Mouse (Mus musculus) midbrain, embryonic 10.5 days (tissue): ENCODE results near the gene Phactr1. TPM values are rescaled to one million over a fixed set of nuclear protein-coding genes. Genes with fewer than 3 reads are reported as not detected.

Experiments
- DNase-seq: peaks from one replicate; pipeline ENCODE4 v3.0.0-alpha.2; 2017; ENCODE audit warnings: low spot score
- H3K27ac ChIP-seq: fragments of 300-500 bp; sonication (generic); replicated peaks from 2 replicates; pipeline ENCODE4 v1.5.1; 2016; ENCODE audit warnings: mild to moderate bottlenecking
- H3K27me3 ChIP-seq: fragments of 300-500 bp; sonication (generic); 2 replicates; pipeline ENCODE4 v1.6.1; 2016; ENCODE audit warnings: low read depth, mild to moderate bottlenecking; ENCODE audit not compliant: poor library complexity, severe bottlenecking
- H3K36me3 ChIP-seq: fragments of 300-500 bp; sonication (generic); 2 replicates; pipeline ENCODE4 v1.6.1; 2016; ENCODE audit warnings: mild to moderate bottlenecking, moderate library complexity
- H3K4me1 ChIP-seq: fragments of 300-500 bp; sonication (generic); 2 replicates; pipeline ENCODE4 v1.6.1; 2016
- H3K4me3 ChIP-seq: fragments of 300-500 bp; sonication (generic); 2 replicates; pipeline ENCODE4 v1.5.1; 2016; ENCODE audit warnings: mild to moderate bottlenecking, moderate library complexity
- H3K9me3 ChIP-seq: fragments of 300-500 bp; sonication (generic); replicated peaks from 2 replicates; pipeline ENCODE4 v1.6.1; 2016; ENCODE audit warnings: mild to moderate bottlenecking
- WGBS: fragments of 180-500 bp; shearing (Covaris S2); methylation state at CpG from one replicate; pipeline ENCODE4 v1.1.7; 2016; 5-methylcytosine and 5-hydroxymethylcytosine counted together
- polyA plus RNA-seq: library from polyadenylated mRNA; unstranded; fragments of >200 nt; fragmentation: Nextera tagmentation; extraction: Ambion mirVana; gene quantifications from 2 replicates; pipeline ENCODE4 v1.2.1, GENCODE M21; 2016

The Phactr1 gene
- polyA plus RNA-seq, 1 experiment from 2014 or later, result 5.5 TPM

DNA sequence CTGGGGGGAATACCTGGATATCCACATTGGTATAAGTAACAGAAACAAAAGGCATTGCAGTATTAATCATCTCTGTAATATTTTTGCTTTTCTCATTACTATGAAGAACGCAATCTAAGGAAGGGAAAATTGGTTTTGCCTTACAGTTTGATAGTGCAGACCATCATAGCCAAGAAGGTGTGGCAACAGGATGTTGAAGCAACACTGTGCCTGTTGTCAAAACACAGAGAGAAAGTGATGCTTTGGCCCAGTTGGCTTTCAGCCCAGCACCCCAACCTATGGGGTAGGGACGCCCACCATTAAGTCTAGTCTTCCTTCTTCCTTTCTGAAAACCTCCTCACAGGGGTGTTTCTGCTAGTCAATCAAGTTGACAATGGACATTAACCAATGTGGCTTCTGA is 294.1 kb downstream of the Phactr1 start:
- no peak for DNase-seq

DNA sequence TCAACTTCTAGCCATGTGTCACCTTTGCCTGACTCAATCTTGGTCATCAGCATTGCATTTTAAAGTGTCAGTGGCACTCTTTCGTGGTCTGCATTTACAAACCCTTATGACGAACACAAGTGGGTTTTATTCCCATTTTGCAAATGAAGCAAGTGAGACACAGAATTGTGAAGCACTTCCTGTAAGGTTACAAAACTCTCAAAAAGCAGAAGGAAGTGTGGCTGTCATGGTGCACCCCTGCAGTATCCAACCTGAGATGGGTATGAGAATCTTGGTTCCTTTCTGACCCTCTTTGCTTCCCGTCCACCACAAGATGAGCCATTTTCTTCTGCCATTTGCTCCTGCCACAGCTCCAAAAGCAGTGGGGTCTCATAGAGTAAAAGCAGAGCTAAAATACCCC is 295.7 kb downstream of the Phactr1 start:
- 89% methylated on average over 3 of the region's 3 CpGs for WGBS
- no peaks in the 10 kb centered on the region for H3K27me3 ChIP-seq
- DNase-seq, result no peak
- no peak overlapping the region for H3K4me3 ChIP-seq
- no peak overlapping the region for H3K27ac ChIP-seq
- H3K4me1 ChIP-seq, result peaks cover 12% of the 10 kb centered on the region
- H3K36me3 ChIP-seq, result no peaks in the 10 kb centered on the region
- H3K9me3 ChIP-seq, result no peaks in the 10 kb centered on the region

More for the DNA sequence above, 294.1 kb downstream of the Phactr1 start:
- H3K27ac ChIP-seq, result no peak overlapping the region
- WGBS, result 87% methylated on average over 2 of the region's 2 CpGs
- no peak overlapping the region for H3K4me3 ChIP-seq
- H3K4me1 ChIP-seq, result peaks cover 12% of the 10 kb centered on the region
- H3K9me3 ChIP-seq, result no peaks in the 10 kb centered on the region
- no peaks in the 10 kb centered on the region for H3K27me3 ChIP-seq
- H3K36me3 ChIP-seq, result no peaks in the 10 kb centered on the region

DNA sequence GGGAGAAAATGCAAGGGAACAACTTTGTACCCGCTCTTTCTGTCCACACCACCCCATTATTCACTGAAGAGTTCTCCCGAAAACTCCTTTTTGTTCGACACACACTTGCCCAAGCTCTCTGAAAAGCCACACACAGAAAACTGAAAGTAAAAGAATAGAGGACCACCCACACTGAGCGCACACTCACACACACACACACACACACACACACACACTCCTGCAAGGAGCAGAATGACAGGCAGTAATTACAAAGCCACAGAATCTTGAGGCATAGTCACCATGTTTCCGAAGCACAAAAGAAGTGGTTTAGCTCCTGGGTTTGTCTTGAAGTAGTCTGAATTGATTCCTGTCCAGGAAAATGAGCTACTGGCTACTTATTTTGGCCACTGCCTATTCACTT is 296.5 kb downstream of the Phactr1 start:
- WGBS, result 80% methylated on average over 5 of the region's 5 CpGs

DNA sequence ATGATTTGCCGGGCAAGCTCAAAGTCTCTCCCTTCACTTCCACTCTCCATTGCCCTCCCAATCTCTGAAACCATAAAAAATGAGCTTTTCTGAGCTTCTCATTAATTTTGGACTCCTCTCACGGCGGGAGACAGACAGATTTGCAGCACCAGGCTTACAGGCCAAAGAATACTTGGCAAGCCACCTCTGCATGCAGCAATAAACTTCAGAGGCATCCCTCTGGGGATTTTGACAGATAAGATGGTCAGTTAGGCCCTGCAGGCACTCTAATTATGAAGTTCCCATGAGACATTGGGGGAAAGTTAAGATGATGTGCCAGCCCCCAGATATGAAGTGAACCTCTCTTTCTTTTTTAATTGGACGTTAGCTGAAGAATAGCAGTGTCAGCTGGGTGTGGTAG is 300.2 kb downstream of the Phactr1 start:
- H3K4me1 ChIP-seq, result peaks cover 12% of the 10 kb centered on the region
- H3K9me3 ChIP-seq, result no peaks in the 10 kb centered on the region
- H3K27ac ChIP-seq, result no peak overlapping the region
- WGBS, result 88% methylated on average over 4 of the region's 4 CpGs
- no peaks in the 10 kb centered on the region for H3K36me3 ChIP-seq
- no peak overlapping the region for H3K4me3 ChIP-seq
- DNase-seq, result no peak
- no peaks in the 10 kb centered on the region for H3K27me3 ChIP-seq

More for the DNA sequence above, 296.5 kb downstream of the Phactr1 start:
- H3K27me3 ChIP-seq, result no peaks in the 10 kb centered on the region
- peaks cover 12% of the 10 kb centered on the region for H3K4me1 ChIP-seq
- H3K36me3 ChIP-seq, result no peaks in the 10 kb centered on the region
- DNase-seq, result peak; percentile 17
- H3K9me3 ChIP-seq, result no peaks in the 10 kb centered on the region
- no peak overlapping the region; the same call in 1 of the 2 replicates for H3K27ac ChIP-seq
- H3K4me3 ChIP-seq, result no peak overlapping the region

DNA sequence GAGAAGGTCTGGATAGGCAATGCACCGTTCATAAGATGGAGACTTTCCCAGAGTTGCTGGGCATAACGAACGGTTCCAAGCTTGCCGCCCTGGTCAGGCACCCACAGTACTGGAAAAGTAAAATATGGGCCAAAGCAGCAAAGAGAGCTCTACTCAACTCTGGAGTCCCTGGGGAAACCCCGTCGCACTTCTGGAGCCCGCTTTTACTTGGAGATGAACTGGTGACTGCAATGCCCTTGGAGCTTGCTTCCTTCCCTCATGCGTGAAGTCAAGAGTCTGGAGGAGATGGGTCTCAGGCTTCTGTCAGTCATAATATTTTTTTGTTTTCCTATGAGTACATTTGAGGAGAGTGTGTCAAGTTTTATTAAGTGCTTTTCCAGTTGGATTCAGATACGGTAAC is 302.2 kb downstream of the Phactr1 start:
- 91% methylated on average over 9 of the region's 9 CpGs for WGBS
- no peak for DNase-seq

DNA sequence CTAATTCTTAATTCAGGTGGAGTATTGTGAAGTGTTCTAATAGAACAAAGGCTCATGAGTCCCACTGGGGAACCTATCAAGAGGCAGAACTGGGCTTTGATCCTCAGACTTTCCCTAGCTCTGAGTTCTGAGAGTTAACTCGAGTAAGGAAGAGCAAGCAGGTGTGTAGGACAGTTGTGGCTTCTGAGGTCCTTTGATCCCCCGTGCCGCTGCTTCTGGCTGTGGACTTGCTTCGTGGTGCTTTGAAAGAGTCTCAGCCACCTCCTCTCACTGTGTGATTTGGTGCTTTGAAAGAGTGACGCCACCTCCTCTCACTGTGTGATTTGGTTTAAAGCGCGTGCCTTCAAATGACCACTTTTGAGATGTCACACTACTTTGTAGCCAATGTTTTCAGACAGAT is 305.4 kb downstream of the Phactr1 start:
- Histone ChIP-seq H3K4me1 (no peaks in the 10 kb centered on the region), H3K9me3 (no peaks in the 10 kb centered on the region), H3K4me3 (no peak overlapping the region), H3K27ac (no peak overlapping the region), H3K36me3 (no peaks in the 10 kb centered on the region), H3K27me3 (no peaks in the 10 kb centered on the region)
- WGBS, result 81% methylated on average over 7 of the region's 7 CpGs
- no peak for DNase-seq

More for the DNA sequence above, 302.2 kb downstream of the Phactr1 start:
- Histone ChIP-seq H3K4me3 (no peak overlapping the region), H3K9me3 (no peaks in the 10 kb centered on the region), H3K36me3 (no peaks in the 10 kb centered on the region), H3K27me3 (no peaks in the 10 kb centered on the region), H3K27ac (no peak overlapping the region), H3K4me1 (no peaks in the 10 kb centered on the region)

DNA sequence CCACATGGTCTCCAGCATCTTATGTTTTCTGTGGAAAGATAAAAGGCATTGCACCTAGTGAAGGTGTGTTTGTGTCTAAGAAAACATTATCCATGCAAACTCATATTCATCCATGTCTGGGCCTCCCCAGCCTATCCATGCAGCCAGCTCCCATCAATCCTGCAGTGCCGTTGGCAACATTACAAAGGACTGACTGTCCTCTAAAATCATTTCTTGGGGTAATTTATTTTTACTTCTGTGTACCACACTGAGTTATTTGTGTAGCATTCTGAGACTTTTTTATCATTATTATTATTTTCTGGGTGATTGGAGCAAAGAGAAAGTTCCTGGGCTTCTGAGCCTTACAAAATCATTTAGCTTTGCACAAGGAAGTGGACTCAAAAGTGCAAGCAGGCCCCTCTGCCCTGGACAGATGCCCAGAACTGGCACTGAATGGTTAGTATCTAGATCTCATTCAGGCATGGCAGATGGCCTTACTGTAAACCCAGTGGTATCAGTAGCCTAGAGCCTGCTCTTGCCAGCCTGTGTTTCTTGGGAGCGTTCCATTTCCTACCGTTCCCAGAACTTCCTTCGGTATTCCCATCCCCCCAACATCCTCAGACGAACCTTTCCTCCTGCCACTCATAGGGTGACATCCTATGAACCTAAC is 307.6 kb downstream of the Phactr1 start:
- Histone ChIP-seq H3K4me3 (no peak overlapping the region), H3K4me1 (no peaks in the 10 kb centered on the region), H3K27ac (no peak overlapping the region), H3K27me3 (no peaks in the 10 kb centered on the region), H3K36me3 (no peaks in the 10 kb centered on the region), H3K9me3 (no peaks in the 10 kb centered on the region)
- no peak for DNase-seq
- WGBS, result 85% methylated on average over 5 of the region's 5 CpGs

DNA sequence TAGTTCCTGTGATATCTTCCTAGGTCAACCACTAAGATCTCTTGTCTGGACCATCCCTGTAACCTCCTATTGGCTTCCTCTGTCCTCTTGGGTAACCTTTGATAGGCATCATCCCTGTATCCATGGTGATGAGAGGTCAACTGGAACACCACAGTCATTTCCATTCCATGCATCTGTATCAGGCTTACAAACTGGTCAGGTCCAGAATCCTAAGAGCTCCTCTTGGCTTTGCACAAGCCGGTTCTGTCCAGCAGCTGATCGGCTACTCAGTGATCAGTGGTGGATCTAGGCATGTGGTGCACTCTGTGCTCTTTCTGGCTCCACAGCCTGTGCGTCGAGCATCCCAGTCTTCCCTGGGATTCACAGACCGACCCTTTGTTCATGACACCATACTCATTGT is 309.1 kb downstream of the Phactr1 start:
- WGBS, result 90% methylated on average over 5 of the region's 5 CpGs

DNA sequence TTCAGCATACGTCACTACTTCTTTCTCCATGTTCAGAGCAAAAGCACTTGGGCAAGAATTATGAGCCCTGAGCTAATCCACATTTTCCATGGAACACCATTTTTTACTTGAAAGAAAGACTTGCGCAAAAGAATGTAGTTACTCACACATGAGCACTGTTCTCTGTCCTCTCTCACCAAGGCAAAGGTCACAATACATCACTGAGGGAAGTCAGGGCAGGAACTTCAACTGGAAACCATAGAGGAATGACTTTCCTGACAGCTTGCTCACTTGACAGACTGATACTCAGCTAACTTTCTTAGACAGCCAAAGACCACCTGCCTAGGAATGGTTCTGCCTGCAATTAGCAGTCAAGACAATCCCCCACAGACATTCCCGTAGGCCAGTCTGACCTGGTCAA is 309.6 kb downstream of the Phactr1 start:
- Histone ChIP-seq H3K9me3 (peaks cover 4% of the 10 kb centered on the region; the same call in 1 of the 2 replicates), H3K27ac (no peak overlapping the region), H3K4me3 (no peak overlapping the region), H3K27me3 (no peaks in the 10 kb centered on the region), H3K36me3 (no peaks in the 10 kb centered on the region), H3K4me1 (no peaks in the 10 kb centered on the region)
- DNase-seq, result no peak
- WGBS, result 94% methylated on average over 3 of the region's 3 CpGs

More for the DNA sequence above, 309.1 kb downstream of the Phactr1 start:
- H3K36me3 ChIP-seq, result no peaks in the 10 kb centered on the region
- peaks cover 4% of the 10 kb centered on the region; the same call in 1 of the 2 replicates for H3K9me3 ChIP-seq
- H3K27me3 ChIP-seq, result no peaks in the 10 kb centered on the region
- no peak overlapping the region for H3K4me3 ChIP-seq
- H3K4me1 ChIP-seq, result no peaks in the 10 kb centered on the region
- H3K27ac ChIP-seq, result no peak overlapping the region
- DNase-seq, result no peak

DNA sequence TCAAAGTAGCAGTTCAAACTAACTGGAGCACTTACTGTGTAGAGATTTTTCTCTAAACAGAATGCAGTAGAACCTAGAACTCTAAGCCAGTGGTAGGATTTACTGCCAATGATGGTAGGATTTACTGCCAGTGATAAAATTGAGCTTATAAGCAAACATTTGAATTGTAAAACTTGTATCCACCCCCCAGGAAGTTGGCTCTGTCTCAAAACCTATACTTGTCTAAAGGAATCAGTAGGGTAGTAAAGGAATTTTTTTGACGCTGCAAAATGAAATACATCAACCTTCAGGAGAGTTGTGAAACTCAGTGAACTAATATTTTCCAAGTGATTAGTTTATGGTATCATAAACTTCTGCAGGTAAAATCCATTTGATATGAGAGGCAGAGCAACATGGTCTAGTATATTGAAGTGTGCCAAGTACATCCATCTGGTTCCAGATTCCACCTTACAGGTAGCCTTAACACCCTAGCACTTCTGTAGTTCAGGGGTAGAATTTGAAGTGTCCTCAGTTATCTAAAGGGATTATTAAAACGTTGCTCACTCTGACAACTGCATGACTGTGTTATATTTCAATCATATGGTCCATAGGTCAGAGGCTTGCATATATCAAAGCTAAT is 310.2 kb downstream of the Phactr1 start:
- H3K9me3 ChIP-seq, result peaks cover 4% of the 10 kb centered on the region; the same call in 1 of the 2 replicates
- no peak overlapping the region for H3K4me3 ChIP-seq
- WGBS, result 81% methylated on average over 2 of the region's 2 CpGs
- no peak for DNase-seq
- H3K27ac ChIP-seq, result no peak overlapping the region
- H3K36me3 ChIP-seq, result no peaks in the 10 kb centered on the region
- H3K27me3 ChIP-seq, result no peaks in the 10 kb centered on the region
- H3K4me1 ChIP-seq, result no peaks in the 10 kb centered on the region

DNA sequence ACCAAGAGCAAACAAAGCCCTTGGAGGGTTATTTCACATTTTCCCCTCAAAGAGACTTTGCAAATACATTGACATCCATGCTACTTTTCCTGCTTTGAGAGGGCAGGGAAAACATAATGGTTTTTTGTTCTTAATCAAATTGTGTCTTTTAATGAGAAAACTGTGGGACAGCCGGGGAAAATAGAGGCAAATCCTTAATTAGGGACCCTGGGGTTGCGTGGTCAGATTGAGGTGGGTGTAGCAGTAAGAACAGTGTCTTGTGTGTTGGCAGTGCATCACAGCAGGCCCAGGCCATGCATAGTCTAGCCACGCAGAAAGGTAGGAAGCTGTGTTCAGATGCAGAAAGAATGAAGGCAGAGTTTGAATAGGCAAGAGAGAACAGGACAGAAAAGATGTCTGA is 310.7 kb downstream of the Phactr1 start:
- H3K4me1 ChIP-seq, result no peaks in the 10 kb centered on the region
- H3K36me3 ChIP-seq, result no peaks in the 10 kb centered on the region
- H3K27me3 ChIP-seq, result no peaks in the 10 kb centered on the region
- no peak overlapping the region for H3K27ac ChIP-seq
- 82% methylated on average over 3 of the region's 3 CpGs for WGBS
- peaks cover 4% of the 10 kb centered on the region; the same call in 1 of the 2 replicates for H3K9me3 ChIP-seq
- no peak overlapping the region for H3K4me3 ChIP-seq
- no peak for DNase-seq

DNA sequence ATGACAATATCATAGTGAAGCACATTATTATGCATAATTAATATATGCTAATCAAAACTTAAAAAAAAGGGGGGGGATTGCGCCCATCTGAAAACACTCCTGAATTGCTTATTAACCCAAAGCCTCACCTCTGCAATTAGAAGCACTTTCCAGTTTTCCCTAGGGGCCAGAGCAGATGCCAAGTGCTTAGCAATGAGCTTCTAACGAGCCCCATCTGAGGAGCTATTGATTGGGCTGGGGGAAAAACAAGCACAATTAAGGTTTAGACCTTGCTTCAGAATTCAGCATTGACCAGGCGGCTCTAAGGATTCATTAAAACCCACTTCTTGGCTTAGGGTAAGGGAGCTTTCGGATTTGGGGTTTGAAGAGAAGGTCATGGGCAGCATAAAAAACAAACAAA is 311.9 kb downstream of the Phactr1 start:
- Histone ChIP-seq H3K27me3 (no peaks in the 10 kb centered on the region), H3K9me3 (peaks cover 4% of the 10 kb centered on the region; the same call in 1 of the 2 replicates), H3K36me3 (no peaks in the 10 kb centered on the region), H3K27ac (no peak overlapping the region), H3K4me1 (no peaks in the 10 kb centered on the region), H3K4me3 (no peak overlapping the region)
- no peak for DNase-seq
- 84% methylated on average over 4 of the region's 4 CpGs for WGBS

DNA sequence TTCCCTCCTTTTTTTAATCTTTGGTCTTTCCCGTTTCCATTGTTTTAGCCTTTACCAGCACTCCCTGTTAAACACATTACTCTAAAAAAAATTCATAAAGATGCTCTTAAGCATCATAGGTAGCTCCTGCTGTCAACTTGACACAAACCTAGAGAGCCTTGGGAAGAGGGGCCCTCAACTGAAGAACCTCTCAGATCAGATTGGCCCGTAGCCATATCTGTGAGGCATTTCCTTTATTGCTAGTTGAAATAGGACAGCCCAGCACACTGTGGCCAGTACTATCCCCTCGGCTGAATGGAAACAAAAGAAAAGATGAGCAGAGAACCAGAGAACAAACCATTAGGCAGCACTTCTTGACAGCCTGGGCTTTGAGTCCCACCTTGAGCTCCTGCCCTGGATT is 313.9 kb downstream of the Phactr1 start:
- Histone ChIP-seq H3K9me3 (peaks cover 4% of the 10 kb centered on the region; the same call in 1 of the 2 replicates), H3K36me3 (no peaks in the 10 kb centered on the region), H3K4me3 (no peak overlapping the region), H3K27me3 (no peaks in the 10 kb centered on the region), H3K27ac (no peak overlapping the region), H3K4me1 (no peaks in the 10 kb centered on the region)
- WGBS, result 87% methylated on average over 3 of the region's 3 CpGs
- DNase-seq, result no peak
